ENCODE assay signal across 18 mouse cellular contexts in genomic region chr2:125068696-125069095, GRCm38 (mm10). TPM values are rescaled to one million over a fixed set of nuclear protein-coding genes. Genes with fewer than 3 reads are reported as not detected.
"Had no signal": no experiment of that assay in that cellular context is flagged by ENCODE, and none has a peak within 500 bp of the region (broad histone marks: within the 10 kb centered on the region; RNA-seq: fewer than 3 reads in every experiment).

No protein-coding gene starts in this region.

- H3K4me2 ChIP-seq: liver, embryonic 15.5 days; lung, embryonic 14.5 days; midbrain, embryonic 11.5 days; midbrain, embryonic 13.5 days; midbrain, embryonic 15.5 days; neural tube, embryonic 12.5 days; stomach, embryonic 15.5 days had no signal

- H3K4me1 ChIP-seq: liver, embryonic 15.5 days; midbrain, embryonic 13.5 days; midbrain, embryonic 15.5 days; neural tube, embryonic 12.5 days; stomach, embryonic 15.5 days had no signal

- H3K27ac ChIP-seq: liver, embryonic 15.5 days; midbrain, embryonic 13.5 days; midbrain, embryonic 15.5 days; neural tube, embryonic 12.5 days; stomach, embryonic 15.5 days; stomach, postnatal 0 days had no signal

- H3K9me3 ChIP-seq: liver, embryonic 15.5 days; midbrain, embryonic 13.5 days; midbrain, embryonic 15.5 days; neural tube, embryonic 12.5 days; stomach, embryonic 15.5 days had no signal

- H3K27me3 ChIP-seq: liver, embryonic 15.5 days; midbrain, embryonic 13.5 days; midbrain, embryonic 15.5 days; neural tube, embryonic 12.5 days; stomach, embryonic 15.5 days had no signal

- DNase-seq: lung, adult 18-20 months; lung, postnatal 10 days; lung, postnatal 4 days; right cerebral cortex, postnatal 25 days; right cerebral cortex, postnatal 4 days; spleen, adult 18-20 months; thymus, adult 2 months; thymus, postnatal 25 days; thymus, postnatal 4 days had no signal

- H3K4me3 ChIP-seq: liver, embryonic 15.5 days; midbrain, embryonic 13.5 days; midbrain, embryonic 15.5 days; neural tube, embryonic 12.5 days; stomach, embryonic 15.5 days had no signal

- H3K36me3 ChIP-seq: liver, embryonic 15.5 days; midbrain, embryonic 13.5 days; midbrain, embryonic 15.5 days; stomach, embryonic 15.5 days had no signal

- H3K9ac ChIP-seq: liver, embryonic 15.5 days; lung, embryonic 14.5 days; midbrain, embryonic 13.5 days; midbrain, embryonic 15.5 days; neural tube, embryonic 12.5 days; stomach, embryonic 15.5 days had no signal

RNA-seq across cellular contexts. Expression of gene Slc24a5, which starts 0.8 kb away (rescaled TPM):
- polyA plus RNA-seq: small intestine, adult 2 months; thymus, adult 2 months had no signal
